Mouse (Mus musculus): ENCODE results near the gene Itpr3. TPM values are rescaled to one million over a fixed set of nuclear protein-coding genes. Genes with fewer than 3 reads are reported as not detected.
A peak's percentile ranks its signal among the peaks of the same experiment; 100 is the strongest.

Itpr3 gene
- 0.67 and 0.89 TPM in 2 replicates for polyA plus RNA-seq (2015; fragmentation: Nextera tagmentation; extraction: Ambion mirVana)

GRCm38 (mm10) chr17:27056812-27057516 lies at the start of gene Itpr3:
TSS of gene Itpr3 (plus strand) at chr17:27057304.
- peak within 1 kb of the TSS; percentile 60 for H3K4me3 ChIP-seq (replicated peaks)
- H3K4me1 ChIP-seq (replicated peaks) = peaks cover 21% of the 10 kb centered on the region
- peaks cover 36% of the 10 kb centered on the region for H3K27me3 ChIP-seq
- H3K36me3 ChIP-seq (replicated peaks) = no peaks in the 10 kb centered on the region
- ATAC-seq (ENCODE audit: insufficient read depth) = peak; percentile 70
- under 1% methylated on average over 66 of the region's 66 CpGs for WGBS (ENCODE audit: insufficient replicate concordance)
- H3K27ac ChIP-seq (replicated peaks) = peak within 1 kb of the TSS; percentile 71
- H3K4me2 ChIP-seq = peak within 1 kb of the TSS; percentile 84
- no peaks in the 10 kb centered on the region for H3K9me3 ChIP-seq (replicated peaks)
- H3K9ac ChIP-seq = peak within 1 kb of the TSS; percentile 40; the same call in 1 of the 2 replicates

DNA sequence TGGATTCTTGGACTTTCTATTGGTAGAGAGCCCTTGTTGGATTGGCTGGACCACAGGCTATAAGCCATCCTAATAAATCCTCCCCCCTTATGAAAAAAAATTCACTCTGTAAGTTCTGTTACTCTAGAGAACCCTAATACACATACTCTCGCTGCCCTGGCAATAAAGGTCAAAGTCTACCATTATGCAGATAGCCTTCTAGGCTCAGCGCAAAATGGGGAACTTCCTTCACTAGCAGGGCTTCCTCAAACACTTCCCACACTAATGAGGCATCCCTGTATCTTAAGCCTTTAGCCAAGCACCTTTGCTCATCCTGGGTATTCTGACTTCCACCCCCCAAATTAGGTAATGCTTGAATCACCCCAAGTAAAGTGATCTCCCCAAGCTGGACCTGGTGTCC lies 48.8 kb upstream of the Itpr3 start:
- H3K4me1 ChIP-seq (replicated peaks) = peaks cover 17% of the 10 kb centered on the region
- peaks cover 14% of the 10 kb centered on the region for H3K27me3 ChIP-seq
- no peaks in the 10 kb centered on the region for H3K9me3 ChIP-seq (replicated peaks)
- no peaks in the 10 kb centered on the region for H3K36me3 ChIP-seq (replicated peaks)
- H3K4me3 ChIP-seq (replicated peaks) = no peak overlapping the region
- 33% methylated on average over 2 of the region's 2 CpGs for WGBS (ENCODE audit: insufficient replicate concordance)
- H3K4me2 ChIP-seq = no peak overlapping the region
- H3K27ac ChIP-seq (replicated peaks) = no peak overlapping the region
- no peak for ATAC-seq (ENCODE audit: insufficient read depth)
- no peak overlapping the region for H3K9ac ChIP-seq

DNA sequence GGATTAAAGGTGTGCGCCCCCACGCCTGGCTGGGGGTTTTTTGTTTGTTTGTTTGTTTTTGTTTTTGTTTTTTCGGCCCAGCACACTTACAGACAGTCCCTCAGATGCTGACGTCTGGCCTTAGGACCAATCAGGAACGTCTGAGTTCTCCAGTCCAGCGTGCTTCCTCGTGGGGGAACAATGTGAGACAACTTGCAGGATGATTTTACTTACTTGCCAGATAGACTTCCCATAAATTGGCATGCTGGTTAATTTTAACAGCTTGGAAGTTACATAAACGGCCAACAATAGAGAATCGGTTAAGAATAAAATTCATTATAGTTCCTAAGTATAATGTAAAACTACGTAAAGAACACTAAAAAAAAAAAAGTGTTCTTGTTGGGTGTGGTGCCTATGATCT lies 45.9 kb upstream of the Itpr3 start:
- Histone ChIP-seq H3K4me1 (replicated peaks) (peaks cover 18% of the 10 kb centered on the region), H3K9ac (no peak overlapping the region), H3K36me3 (replicated peaks) (no peaks in the 10 kb centered on the region), H3K27me3 (no peaks in the 10 kb centered on the region), H3K4me2 (no peak overlapping the region), H3K27ac (replicated peaks) (no peak overlapping the region), H3K4me3 (replicated peaks) (no peak overlapping the region), H3K9me3 (replicated peaks) (no peaks in the 10 kb centered on the region)
- ATAC-seq (ENCODE audit: insufficient read depth) = no peak
- WGBS (ENCODE audit: insufficient replicate concordance) = 71% methylated on average over 10 of the region's 10 CpGs

GRCm38 (mm10) chr17:27011998-27012672 lies 45.0 kb upstream of the Itpr3 start:
- Histone ChIP-seq H3K27me3 (no peaks in the 10 kb centered on the region), H3K9ac (no peak overlapping the region), H3K9me3 (replicated peaks) (no peaks in the 10 kb centered on the region), H3K4me2 (peak overlapping the region; percentile 53), H3K36me3 (replicated peaks) (no peaks in the 10 kb centered on the region), H3K4me3 (replicated peaks) (peak overlapping the region; percentile 21; the same call in 1 of the 2 replicates), H3K4me1 (replicated peaks) (peaks cover 20% of the 10 kb centered on the region), H3K27ac (replicated peaks) (no peak overlapping the region)
- 16% methylated on average over 14 of the region's 14 CpGs for WGBS (ENCODE audit: insufficient replicate concordance)
- peak; percentile 62 for ATAC-seq (ENCODE audit: insufficient read depth)

GRCm38 (mm10) chr17:27012909-27013308 lies 44.2 kb upstream of the Itpr3 start:
- Histone ChIP-seq H3K4me3 (replicated peaks) (no peak overlapping the region), H3K9me3 (replicated peaks) (no peaks in the 10 kb centered on the region), H3K36me3 (replicated peaks) (no peaks in the 10 kb centered on the region), H3K4me2 (peak overlapping the region; percentile 53), H3K27ac (replicated peaks) (no peak overlapping the region), H3K4me1 (replicated peaks) (peaks cover 25% of the 10 kb centered on the region), H3K27me3 (no peaks in the 10 kb centered on the region), H3K9ac (no peak overlapping the region)
- peak; percentile 42 for ATAC-seq (ENCODE audit: insufficient read depth)
- WGBS (ENCODE audit: insufficient replicate concordance) = 26% methylated on average over 6 of the region's 6 CpGs

DNA sequence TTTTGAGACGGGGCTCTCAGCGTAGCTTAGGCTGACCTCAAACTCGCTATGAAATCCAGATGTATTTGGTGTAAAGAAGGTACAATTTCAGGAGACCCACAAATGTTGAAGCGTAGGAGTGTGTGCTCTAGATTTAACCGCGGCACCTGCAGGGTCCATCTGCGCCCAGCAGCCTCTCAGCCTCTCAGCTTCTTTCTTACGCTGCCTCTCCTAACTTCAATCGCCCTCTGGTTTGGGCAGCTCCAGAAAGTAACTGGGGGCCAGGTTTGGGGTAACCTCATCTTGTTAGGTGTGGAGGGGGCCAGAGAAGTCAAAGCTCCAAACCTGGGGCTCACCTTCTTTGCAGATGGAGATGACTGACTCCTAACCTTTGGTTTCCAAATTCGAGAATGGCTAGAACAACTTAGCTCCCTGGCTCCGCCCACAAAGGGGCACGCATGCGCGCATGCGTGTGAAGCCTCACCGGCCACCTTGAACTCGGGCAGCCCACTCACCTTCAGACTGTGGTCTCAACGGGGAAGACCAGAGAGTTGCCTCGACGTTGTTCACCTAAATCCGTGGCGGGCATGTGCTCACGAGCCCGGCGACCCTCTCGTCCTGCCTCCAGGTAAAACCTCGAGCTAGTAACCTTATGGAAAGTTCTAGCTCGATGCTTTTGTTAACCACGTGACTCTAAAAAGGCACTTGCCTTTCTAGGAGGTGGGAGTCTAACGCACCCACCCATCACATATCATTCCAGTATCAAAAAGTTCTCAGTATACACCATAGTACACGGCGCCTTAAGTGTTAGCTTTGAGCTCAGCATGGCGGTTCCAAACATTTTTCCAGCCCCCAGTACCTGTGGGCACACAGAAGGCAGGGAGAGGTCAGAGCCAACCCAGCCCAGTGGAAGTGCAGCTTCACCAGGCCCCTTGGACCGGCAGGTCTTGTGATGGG lies 39.3 kb upstream of the Itpr3 start:
- Histone ChIP-seq H3K27me3 (no peaks in the 10 kb centered on the region), H3K4me3 (replicated peaks) (peak overlapping the region; percentile 66), H3K4me2 (peak overlapping the region; percentile 81), H3K36me3 (replicated peaks) (peaks cover 32% of the 10 kb centered on the region), H3K9me3 (replicated peaks) (no peaks in the 10 kb centered on the region), H3K4me1 (replicated peaks) (peaks cover 21% of the 10 kb centered on the region), H3K27ac (replicated peaks) (0 out of 2 replicates have a peak overlapping the region, but pooled peaks have one; percentile 4), H3K9ac (peak overlapping the region; percentile 60)
- ATAC-seq (ENCODE audit: insufficient read depth) = peak; percentile 44
- 8% methylated on average over 34 of the region's 34 CpGs for WGBS (ENCODE audit: insufficient replicate concordance)

DNA sequence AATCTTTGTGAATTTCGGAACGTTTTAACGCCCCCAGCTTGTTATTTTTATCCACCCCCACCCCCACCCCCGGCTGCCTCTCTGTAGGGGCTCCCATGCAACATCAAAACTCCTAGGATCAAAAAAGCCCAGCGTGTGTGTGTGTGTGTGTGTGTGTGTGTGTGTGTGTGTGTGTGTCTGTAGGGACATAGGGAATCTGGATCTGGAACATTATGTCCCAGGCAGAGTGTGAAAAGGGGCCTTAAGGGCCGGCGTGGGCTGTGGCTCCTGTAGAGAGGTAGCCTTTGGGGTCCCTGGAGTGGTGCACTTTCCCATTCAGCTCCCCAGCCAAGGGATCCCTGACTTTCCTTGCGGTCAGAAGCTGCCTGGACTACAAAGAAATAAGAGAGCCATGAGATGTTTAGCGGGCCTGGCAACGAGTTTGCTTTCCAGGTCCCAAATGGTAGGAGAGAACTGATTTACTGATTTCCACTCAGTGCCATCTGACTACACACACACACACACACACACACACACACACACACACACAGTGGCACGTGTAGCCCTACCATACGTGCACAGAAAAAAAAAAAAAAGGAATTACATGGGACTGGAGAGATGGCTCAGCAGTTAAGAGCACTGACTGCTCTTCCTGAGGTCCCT lies 38.4 kb upstream of the Itpr3 start:
- peak overlapping the region; percentile 66 for H3K4me3 ChIP-seq (replicated peaks)
- H3K27me3 ChIP-seq = no peaks in the 10 kb centered on the region
- H3K27ac ChIP-seq (replicated peaks) = peak overlapping the region; percentile 4; the same call in 1 of the 2 replicates
- peak overlapping the region; percentile 81 for H3K4me2 ChIP-seq
- H3K9ac ChIP-seq = peak overlapping the region; percentile 60; the same call in 1 of the 2 replicates
- peaks cover 15% of the 10 kb centered on the region for H3K4me1 ChIP-seq (replicated peaks)
- no peaks in the 10 kb centered on the region for H3K9me3 ChIP-seq (replicated peaks)
- 49% methylated on average over 12 of the region's 12 CpGs for WGBS (ENCODE audit: insufficient replicate concordance)
- peaks cover 36% of the 10 kb centered on the region for H3K36me3 ChIP-seq (replicated peaks)
- no peak; the same call in 1 of the 2 replicates for ATAC-seq (ENCODE audit: insufficient read depth)

- Histone ChIP-seq H3K9ac (no peak overlapping the region), H3K4me1 (replicated peaks) (peaks cover 21% of the 10 kb centered on the region), H3K4me3 (replicated peaks) (no peak overlapping the region), H3K36me3 (replicated peaks) (peaks cover 46% of the 10 kb centered on the region), H3K9me3 (replicated peaks) (no peaks in the 10 kb centered on the region), H3K27ac (replicated peaks) (no peak overlapping the region), H3K27me3 (no peaks in the 10 kb centered on the region), H3K4me2 (no peak overlapping the region)
- ATAC-seq (ENCODE audit: insufficient read depth) = no peak
- 78% methylated on average over 14 of the region's 14 CpGs for WGBS (ENCODE audit: insufficient replicate concordance)
Observed at GRCm38 (mm10) chr17:27021076-27021475, 36.0 kb upstream of the Itpr3 start.

- peaks cover 46% of the 10 kb centered on the region for H3K36me3 ChIP-seq (replicated peaks)
- no peak overlapping the region for H3K4me2 ChIP-seq
- ATAC-seq (ENCODE audit: insufficient read depth) = no peak
- H3K27ac ChIP-seq (replicated peaks) = no peak overlapping the region
- no peak overlapping the region for H3K9ac ChIP-seq
- H3K27me3 ChIP-seq = no peaks in the 10 kb centered on the region
- 81% methylated on average over 9 of the region's 9 CpGs for WGBS (ENCODE audit: insufficient replicate concordance)
- no peaks in the 10 kb centered on the region for H3K9me3 ChIP-seq (replicated peaks)
- no peak overlapping the region for H3K4me3 ChIP-seq (replicated peaks)
- H3K4me1 ChIP-seq (replicated peaks) = peaks cover 27% of the 10 kb centered on the region
Observed at GRCm38 (mm10) chr17:27021736-27022135, 35.4 kb upstream of the Itpr3 start.

DNA sequence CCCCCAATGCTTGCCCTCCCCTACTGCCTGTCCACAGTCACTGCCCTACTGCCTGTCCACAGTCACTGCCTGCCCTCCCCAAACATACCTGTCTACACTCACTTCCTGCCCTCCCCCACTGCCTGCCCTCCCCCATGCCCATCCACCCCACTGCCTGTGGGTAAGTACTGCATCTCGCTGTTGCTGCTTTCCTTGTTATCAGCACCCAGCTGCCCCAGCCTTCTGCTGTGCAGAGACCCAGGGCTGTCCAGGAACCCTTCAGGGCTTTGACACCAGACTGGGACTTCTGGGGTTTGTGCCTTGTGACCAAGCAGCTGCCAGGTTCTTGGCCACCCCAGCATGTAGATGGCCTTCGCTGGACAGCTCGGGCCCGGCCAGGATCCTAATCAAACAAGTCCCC lies 33.8 kb upstream of the Itpr3 start:
- no peaks in the 10 kb centered on the region for H3K27me3 ChIP-seq
- 60% methylated on average over 4 of the region's 4 CpGs for WGBS (ENCODE audit: insufficient replicate concordance)
- no peak overlapping the region for H3K27ac ChIP-seq (replicated peaks)
- H3K9ac ChIP-seq = no peak overlapping the region
- H3K36me3 ChIP-seq (replicated peaks) = peaks cover 46% of the 10 kb centered on the region
- no peaks in the 10 kb centered on the region for H3K9me3 ChIP-seq (replicated peaks)
- peaks cover 32% of the 10 kb centered on the region for H3K4me1 ChIP-seq (replicated peaks)
- no peak for ATAC-seq (ENCODE audit: insufficient read depth)
- no peak overlapping the region for H3K4me2 ChIP-seq
- H3K4me3 ChIP-seq (replicated peaks) = no peak overlapping the region
